Mouse (Mus musculus) heart, embryonic 14.5 days (tissue): ENCODE measurements around the gene Taar8c. TPM values are rescaled to one million over a fixed set of nuclear protein-coding genes. Genes with fewer than 3 reads are reported as not detected.
"Not testable (repeated sequence)": the region's sequence is repeated elsewhere in the genome, so short reads cannot be mapped to it uniquely, and the experiment has no call there.

ENCODE experiments used
- ATAC-seq: fragments of 200-750 bp; cut with Nextera tagmentation; 2 replicates; pipeline ENCODE4 v1.8.0; 2017; ENCODE audit warnings: low read depth, moderate TSS enrichment; ENCODE audit not compliant: insufficient number of reproducible peaks, insufficient read depth, low FRiP score
- H3K27ac ChIP-seq, 2 experiments: fragments of 200-500 bp in 1 of 2; fragments of 300-500 bp in 1 of 2; sonication (generic) in 1 of 2; replicated peaks in 1 of 2; 2 replicates each; pipeline ENCODE4 v1.5.1; 2012 to 2014; ENCODE audit warnings: low read depth in 2 of 2, low read length in 2 of 2, control low read depth in 1 of 2, mild to moderate bottlenecking in 1 of 2, mixed read lengths in 1 of 2; ENCODE audit not compliant: control insufficient read depth in 1 of 2, insufficient read depth in 1 of 2
- H3K27me3 ChIP-seq: fragments of 300-500 bp; sonication (generic); 2 replicates; pipeline ENCODE4 v1.6.1; 2014; ENCODE audit warnings: mild to moderate bottlenecking, low read length, control low read depth; ENCODE audit not compliant: control insufficient read depth, insufficient read depth
- H3K36me3 ChIP-seq: fragments of 300-500 bp; sonication (generic); 2 replicates; pipeline ENCODE4 v1.6.1; 2014; ENCODE audit warnings: mild to moderate bottlenecking, control low read depth, low read length, mixed read lengths; ENCODE audit not compliant: control insufficient read depth, insufficient read depth
- H3K4me1 ChIP-seq, 2 experiments: fragments of 200-500 bp in 1 of 2; fragments of 300-500 bp in 1 of 2; sonication (generic) in 1 of 2; 2 replicates each; pipeline ENCODE4 v1.6.1; 2012 to 2014; ENCODE audit warnings: low read length in 2 of 2, control low read depth in 1 of 2, mixed read lengths in 1 of 2; ENCODE audit not compliant: control insufficient read depth in 2 of 2, insufficient read depth in 2 of 2
- H3K4me2 ChIP-seq: fragments of 300-500 bp; sonication (generic); 2 replicates; pipeline ENCODE4 v1.6.1; 2014; ENCODE audit warnings: mild to moderate bottlenecking, low read length
- H3K4me3 ChIP-seq, 2 experiments: fragments of 200-500 bp in 1 of 2; fragments of 300-500 bp in 1 of 2; sonication (generic) in 1 of 2; 2 replicates each; pipeline ENCODE4 v1.5.1; 2012 to 2014; ENCODE audit warnings: low read length in 2 of 2, mild to moderate bottlenecking in 2 of 2, control low read depth in 1 of 2, low read depth in 1 of 2, moderate library complexity in 1 of 2; ENCODE audit not compliant: control insufficient read depth in 1 of 2, insufficient read depth in 1 of 2
- H3K9ac ChIP-seq: fragments of 300-500 bp; sonication (generic); 2 replicates; pipeline ENCODE4 v1.6.1; 2014; ENCODE audit warnings: mild to moderate bottlenecking, low read length
- H3K9me3 ChIP-seq: fragments of 300-500 bp; sonication (generic); 2 replicates; pipeline ENCODE4 v1.6.1; 2016; ENCODE audit warnings: low read length, control low read depth; ENCODE audit not compliant: control insufficient read depth
- WGBS: fragments of 180-500 bp; shearing (Covaris S2); extraction: QIAGEN DNeasy Blood & Tissue Kit; methylation state at CpG from one replicate; pipeline ENCODE4 v1.1.7; 2014; 5-methylcytosine and 5-hydroxymethylcytosine counted together
- polyA plus RNA-seq: library from polyadenylated mRNA; unstranded; fragments of >200 nt; fragmentation: Nextera tagmentation; extraction: Ambion mirVana; gene quantifications from 2 replicates; pipeline ENCODE4 v1.2.1, GENCODE M21; 2014

Gene Taar8c
- polyA plus RNA-seq, 1 experiment from 2014 or later, result not detected

- H3K4me2 ChIP-seq, result peak overlapping the region; percentile 58
Observed at GRCm38 (mm10) chr10:24132273-24132672, 30.6 kb upstream of the Taar8c start.

GRCm38 (mm10) chr10:24131451-24132262 lies 29.9 kb upstream of the Taar8c start:
- Histone ChIP-seq H3K4me2 (peak overlapping the region; percentile 58), H3K9ac (no peak overlapping the region; the same call in 1 of the 2 replicates), H3K9me3 (no peaks in the 10 kb centered on the region), H3K4me3 (peak overlapping the region in 1 of 2 experiments; percentile 30; a peak in 3 of 4 replicates), H3K36me3 (no peaks in the 10 kb centered on the region), H3K4me1 (peaks cover 0 to 11% of the 10 kb centered on the region in 2 experiments; a peak in 2 of 4 replicates), H3K27me3 (no peaks in the 10 kb centered on the region), H3K27ac (no peak overlapping the region)
- ATAC-seq, result no peak
- WGBS, result 26% methylated on average over 9 of the region's 9 CpGs

More at GRCm38 (mm10) chr10:24132273-24132672, 30.6 kb upstream of the Taar8c start:
- no peak for ATAC-seq
- no peaks in the 10 kb centered on the region for H3K27me3 ChIP-seq
- H3K9me3 ChIP-seq, result no peaks in the 10 kb centered on the region
- H3K27ac ChIP-seq, result no peak overlapping the region
- WGBS, result 14% methylated on average over 5 of the region's 5 CpGs
- no peak overlapping the region for H3K4me3 ChIP-seq
- H3K9ac ChIP-seq, result no peak overlapping the region
- peaks cover 0 to 11% of the 10 kb centered on the region in 2 experiments; a peak in 2 of 4 replicates for H3K4me1 ChIP-seq
- H3K36me3 ChIP-seq, result no peaks in the 10 kb centered on the region

- Histone ChIP-seq H3K36me3 (no peaks in the 10 kb centered on the region), H3K4me3 (no peak overlapping the region), H3K27ac (no peak overlapping the region), H3K9me3 (peaks cover 14% of the 10 kb centered on the region; the same call in 1 of the 2 replicates), H3K4me2 (no peak overlapping the region), H3K27me3 (no peaks in the 10 kb centered on the region), H3K9ac (no peak overlapping the region), H3K4me1 (no peaks in the 10 kb centered on the region)
- ATAC-seq, result no peak
- 47% methylated on average over 6 of the region's 6 CpGs for WGBS
Observed at GRCm38 (mm10) chr10:24111116-24111778, 9.5 kb upstream of the Taar8c start.

GRCm38 (mm10) chr10:24109434-24109833 lies 7.7 kb upstream of the Taar8c start, which contains the start of gene Taar9:
Gene Taar9, minus strand, starts transcription at chr10:24109534.
- not testable (repeated sequence) for H3K9me3 ChIP-seq, ATAC-seq, H3K27me3 ChIP-seq, H3K4me1 ChIP-seq, H3K4me2 ChIP-seq, H3K4me3 ChIP-seq, H3K36me3 ChIP-seq, H3K27ac ChIP-seq, H3K9ac ChIP-seq
- 80% methylated on average over 8 of the region's 8 CpGs for WGBS

- WGBS, result 72% methylated on average over 3 of the region's 3 CpGs
- Histone ChIP-seq H3K4me2 (no peak overlapping the region), H3K27me3 (no peaks in the 10 kb centered on the region), H3K4me1 (no peaks in the 10 kb centered on the region), H3K9ac (no peak overlapping the region), H3K27ac (no peak overlapping the region), H3K36me3 (no peaks in the 10 kb centered on the region), H3K9me3 (no peaks in the 10 kb centered on the region), H3K4me3 (no peak overlapping the region)
- no peak for ATAC-seq
Observed at GRCm38 (mm10) chr10:24108236-24108635, 6.5 kb upstream of the Taar8c start.

- no peak overlapping the region for H3K4me2 ChIP-seq
- no peak overlapping the region for H3K27ac ChIP-seq
- no peaks in the 10 kb centered on the region for H3K9me3 ChIP-seq
- 61% methylated on average over 5 of the region's 5 CpGs for WGBS
- no peak overlapping the region for H3K4me3 ChIP-seq
- no peak overlapping the region for H3K9ac ChIP-seq
- no peaks in the 10 kb centered on the region for H3K4me1 ChIP-seq
- no peaks in the 10 kb centered on the region for H3K36me3 ChIP-seq
- no peaks in the 10 kb centered on the region for H3K27me3 ChIP-seq
- no peak for ATAC-seq
Observed at GRCm38 (mm10) chr10:24107747-24108146, 6.0 kb upstream of the Taar8c start.

- not testable (repeated sequence) for H3K9me3 ChIP-seq, ATAC-seq
Observed at GRCm38 (mm10) chr10:24103299-24103698, 1.6 kb upstream of the Taar8c start.

More at GRCm38 (mm10) chr10:24103299-24103698, 1.6 kb upstream of the Taar8c start:
- H3K27ac ChIP-seq, H3K4me2 ChIP-seq, H3K4me1 ChIP-seq, H3K27me3 ChIP-seq, H3K4me3 ChIP-seq, H3K9ac ChIP-seq, H3K36me3 ChIP-seq: not testable (repeated sequence)
- WGBS, result 42% methylated on average over 1 of the region's 1 CpGs
